Mouse (Mus musculus) midbrain, embryonic 10.5 days (tissue): ENCODE results near the gene Ccdc34. TPM values are rescaled to one million over a fixed set of nuclear protein-coding genes. Genes with fewer than 3 reads are reported as not detected.

Experiments
- DNase-seq: peaks from one replicate; pipeline ENCODE4 v3.0.0-alpha.2; 2017; ENCODE audit warnings: low spot score
- H3K27ac ChIP-seq: fragments of 300-500 bp; sonication (generic); replicated peaks from 2 replicates; pipeline ENCODE4 v1.5.1; 2016; ENCODE audit warnings: mild to moderate bottlenecking
- H3K27me3 ChIP-seq: fragments of 300-500 bp; sonication (generic); 2 replicates; pipeline ENCODE4 v1.6.1; 2016; ENCODE audit warnings: low read depth, mild to moderate bottlenecking; ENCODE audit not compliant: poor library complexity, severe bottlenecking
- H3K36me3 ChIP-seq: fragments of 300-500 bp; sonication (generic); 2 replicates; pipeline ENCODE4 v1.6.1; 2016; ENCODE audit warnings: mild to moderate bottlenecking, moderate library complexity
- H3K4me1 ChIP-seq: fragments of 300-500 bp; sonication (generic); 2 replicates; pipeline ENCODE4 v1.6.1; 2016
- H3K4me3 ChIP-seq: fragments of 300-500 bp; sonication (generic); 2 replicates; pipeline ENCODE4 v1.5.1; 2016; ENCODE audit warnings: mild to moderate bottlenecking, moderate library complexity
- H3K9me3 ChIP-seq: fragments of 300-500 bp; sonication (generic); replicated peaks from 2 replicates; pipeline ENCODE4 v1.6.1; 2016; ENCODE audit warnings: mild to moderate bottlenecking
- WGBS: fragments of 180-500 bp; shearing (Covaris S2); methylation state at CpG from one replicate; pipeline ENCODE4 v1.1.7; 2016; 5-methylcytosine and 5-hydroxymethylcytosine counted together
- polyA plus RNA-seq: library from polyadenylated mRNA; unstranded; fragments of >200 nt; fragmentation: Nextera tagmentation; extraction: Ambion mirVana; gene quantifications from 2 replicates; pipeline ENCODE4 v1.2.1, GENCODE M21; 2016

The Ccdc34 gene
- polyA plus RNA-seq, result 60.2 and 60.7 TPM in 2 replicates

DNA sequence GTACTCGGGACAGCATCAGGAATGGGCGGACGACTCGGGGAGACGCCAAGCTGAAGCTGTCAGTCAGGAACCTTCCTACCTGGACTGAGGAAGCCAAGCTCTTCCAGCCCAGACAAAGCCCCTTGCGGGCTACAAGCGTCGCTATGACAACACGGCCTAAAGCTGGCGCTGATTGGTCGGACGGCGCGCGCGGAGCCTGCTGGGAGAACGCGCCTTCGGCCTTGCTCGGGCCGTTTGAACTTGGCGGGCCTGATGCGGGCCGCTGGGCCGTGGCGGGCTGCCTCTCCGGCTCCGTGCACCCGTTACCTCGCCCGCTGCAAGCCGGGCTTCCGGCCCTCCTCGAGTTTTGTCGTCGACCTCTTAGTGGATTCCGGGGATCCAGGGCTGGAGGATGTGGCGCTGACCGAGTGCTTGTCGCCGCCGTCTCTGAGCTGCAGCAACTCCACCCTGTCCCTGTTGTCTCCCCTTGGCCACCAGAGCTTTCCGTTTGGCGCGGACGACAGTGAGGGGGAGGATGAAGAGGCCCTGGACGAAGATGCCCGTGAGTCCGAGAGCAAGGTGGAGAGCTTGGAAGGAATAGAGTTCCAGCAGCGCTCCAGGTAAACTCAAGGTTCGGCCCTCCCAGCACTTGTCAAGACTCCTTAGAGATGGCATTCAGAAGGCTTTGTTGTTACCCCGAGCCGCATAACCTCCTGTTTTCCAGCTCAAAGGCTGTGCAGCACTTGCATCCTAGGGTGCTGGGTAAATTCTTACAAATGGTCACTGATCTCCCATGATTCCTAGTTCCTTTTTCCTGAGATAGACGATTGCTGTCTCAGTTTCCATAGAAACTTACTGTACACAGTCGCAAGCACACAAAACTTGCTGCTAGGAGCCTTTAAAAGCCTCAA is at the start of gene Ccdc34:
Ccdc34 (plus strand) TSS at position 202 of the 890 bp plus-strand sequence.
- DNase-seq, result peak; percentile 94
- H3K27me3 ChIP-seq, result no peaks in the 10 kb centered on the region
- peaks cover 32% of the 10 kb centered on the region for H3K4me1 ChIP-seq
- H3K9me3 ChIP-seq, result no peaks in the 10 kb centered on the region
- H3K27ac ChIP-seq, result peak within 1 kb of the TSS; percentile 95
- peaks cover 36% of the 10 kb centered on the region for H3K36me3 ChIP-seq
- under 1% methylated on average over 55 of the region's 55 CpGs for WGBS
- H3K4me3 ChIP-seq, result peak within 1 kb of the TSS; percentile 84

DNA sequence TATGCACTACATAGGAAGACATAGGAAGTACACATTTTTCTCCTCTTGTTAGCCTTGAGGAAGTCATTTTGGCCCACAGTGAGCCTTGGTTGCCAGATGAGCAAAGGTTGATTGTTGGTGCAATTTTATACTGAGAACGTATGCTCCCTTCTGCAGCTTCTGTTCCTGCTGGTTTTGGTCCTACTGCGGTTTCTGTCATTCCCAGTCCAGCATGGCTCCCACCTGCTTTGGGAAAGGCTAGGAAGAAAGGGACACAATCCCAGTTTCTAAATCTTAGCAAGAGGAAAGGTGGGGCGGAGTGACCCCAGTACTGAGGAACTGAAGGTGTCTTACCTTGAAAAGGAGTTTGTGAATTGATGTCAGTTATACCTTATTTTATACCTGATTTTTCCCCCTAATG is 48.2 kb upstream of the Ccdc34 start:
- H3K4me3 ChIP-seq, result no peak overlapping the region
- H3K4me1 ChIP-seq, result peaks cover 12% of the 10 kb centered on the region; the same call in 1 of the 2 replicates
- no peaks in the 10 kb centered on the region for H3K27me3 ChIP-seq
- no peaks in the 10 kb centered on the region for H3K36me3 ChIP-seq
- H3K9me3 ChIP-seq, result no peaks in the 10 kb centered on the region
- WGBS, result 88% methylated on average over 3 of the region's 3 CpGs
- H3K27ac ChIP-seq, result no peak overlapping the region
- DNase-seq, result no peak

DNA sequence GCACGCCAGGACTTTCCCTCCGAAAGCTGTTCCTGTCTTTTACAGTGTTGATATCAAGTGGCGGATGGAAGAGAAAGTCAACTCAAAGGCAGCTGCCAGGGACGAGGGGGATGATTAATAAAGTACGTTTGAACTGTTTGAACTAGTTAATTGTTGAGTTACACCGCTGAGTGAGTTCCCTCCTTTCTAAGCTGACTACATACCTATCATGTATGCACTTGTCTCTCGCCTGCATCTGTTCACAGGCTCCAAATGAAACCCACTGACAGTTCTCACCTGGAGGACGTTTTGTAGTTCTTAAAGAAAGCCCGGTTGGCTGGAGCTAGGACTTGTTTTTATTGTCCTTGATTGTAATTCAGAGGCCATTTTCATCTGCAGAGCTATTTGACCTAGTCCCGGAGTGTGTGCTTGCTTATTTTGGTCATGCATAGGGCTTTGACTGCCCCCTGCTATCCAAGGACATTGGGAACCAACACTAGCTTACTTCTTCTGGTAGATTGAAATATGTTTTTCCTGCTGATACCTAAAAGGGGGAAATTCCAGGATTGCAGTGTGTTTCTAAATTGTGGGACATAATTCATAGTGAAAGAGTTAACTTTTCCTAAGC is 47.6 kb upstream of the Ccdc34 start:
- Histone ChIP-seq H3K4me1 (peaks cover 12% of the 10 kb centered on the region; the same call in 1 of the 2 replicates), H3K36me3 (no peaks in the 10 kb centered on the region; the same call in 1 of the 2 replicates), H3K4me3 (no peak overlapping the region), H3K27me3 (no peaks in the 10 kb centered on the region), H3K9me3 (no peaks in the 10 kb centered on the region), H3K27ac (no peak overlapping the region)
- 80% methylated on average over 10 of the region's 10 CpGs for WGBS
- no peak for DNase-seq

DNA sequence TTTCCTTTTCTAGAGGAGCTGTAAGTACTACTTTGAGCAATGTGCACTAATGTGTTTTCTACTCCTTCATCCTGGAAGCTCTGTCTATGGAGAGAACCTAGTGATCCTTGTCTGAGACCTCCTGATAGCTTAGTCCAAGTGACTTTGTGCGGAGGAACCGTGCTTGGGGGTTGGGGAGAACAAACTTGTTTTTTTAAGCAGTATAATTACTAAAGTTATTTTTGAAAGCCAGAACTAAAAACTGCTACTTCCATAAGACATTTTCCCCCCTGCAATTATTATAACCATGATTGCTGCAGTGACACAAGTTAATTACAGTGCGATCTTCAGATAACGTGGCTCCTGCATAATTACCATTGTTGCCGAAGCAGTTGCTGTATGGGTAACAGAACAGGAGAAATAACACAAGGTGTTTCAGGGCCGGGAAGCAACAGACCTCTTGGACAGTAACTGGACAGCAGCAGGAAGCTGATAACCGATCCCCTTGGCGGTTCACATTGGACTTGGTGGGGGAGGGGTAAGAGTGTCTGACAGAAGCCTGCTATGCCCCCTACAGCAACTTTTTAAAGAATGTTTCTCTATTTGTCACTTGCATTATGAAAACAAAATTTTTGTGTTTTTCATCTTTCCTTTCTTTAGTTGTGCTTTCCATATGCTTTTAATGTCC is 46.7 kb upstream of the Ccdc34 start:
- H3K4me3 ChIP-seq, result no peak overlapping the region
- peaks cover 8% of the 10 kb centered on the region for H3K36me3 ChIP-seq
- H3K27ac ChIP-seq, result no peak overlapping the region
- no peaks in the 10 kb centered on the region for H3K9me3 ChIP-seq
- DNase-seq, result no peak
- 80% methylated on average over 8 of the region's 8 CpGs for WGBS
- peaks cover 12% of the 10 kb centered on the region; the same call in 1 of the 2 replicates for H3K4me1 ChIP-seq
- no peaks in the 10 kb centered on the region for H3K27me3 ChIP-seq

DNA sequence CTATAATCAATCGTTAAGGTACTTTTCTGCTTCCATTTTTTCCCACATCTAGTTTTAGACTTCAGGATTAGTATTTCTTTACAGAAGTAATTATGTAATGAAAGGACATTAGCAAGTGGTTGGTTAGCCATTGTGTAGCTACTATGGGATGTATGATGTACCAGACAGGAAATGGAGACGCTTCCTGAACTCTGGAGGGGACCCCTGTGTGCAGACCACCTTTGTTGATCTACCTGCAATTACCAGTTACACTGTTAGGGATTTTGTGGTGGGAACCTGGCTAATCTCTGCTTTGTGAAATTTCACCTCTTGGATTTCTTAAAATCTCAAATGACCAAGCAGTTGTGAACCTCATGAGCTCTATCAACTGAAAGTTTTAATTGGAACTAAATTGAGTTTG is 45.3 kb upstream of the Ccdc34 start:
- H3K36me3 ChIP-seq, result peaks cover 14% of the 10 kb centered on the region
- no peak overlapping the region for H3K27ac ChIP-seq
- H3K9me3 ChIP-seq, result no peaks in the 10 kb centered on the region
- no peak overlapping the region for H3K4me3 ChIP-seq
- WGBS, result 89% methylated on average over 2 of the region's 2 CpGs
- H3K27me3 ChIP-seq, result no peaks in the 10 kb centered on the region
- H3K4me1 ChIP-seq, result peaks cover 12% of the 10 kb centered on the region; the same call in 1 of the 2 replicates
- DNase-seq, result no peak

DNA sequence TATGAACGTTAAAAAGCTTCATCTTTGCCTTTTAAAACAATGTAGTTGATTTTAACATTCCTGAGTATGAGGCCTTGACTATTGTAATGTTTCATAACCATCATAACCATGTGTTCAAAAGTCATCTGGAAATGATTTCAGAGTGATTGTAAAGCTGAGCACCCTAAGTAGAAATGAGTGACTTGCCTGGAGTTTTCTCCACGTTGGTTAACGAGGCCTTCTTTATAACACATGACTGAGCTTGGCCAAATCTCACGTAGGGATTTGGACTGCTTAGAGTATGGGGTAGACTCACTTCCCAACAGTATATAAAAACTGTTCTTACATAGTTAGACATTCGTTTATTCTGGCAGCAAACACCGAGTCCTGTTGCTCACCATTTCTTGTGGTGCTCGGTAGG is 44.7 kb upstream of the Ccdc34 start:
- H3K4me1 ChIP-seq, result peaks cover 12% of the 10 kb centered on the region; the same call in 1 of the 2 replicates
- no peaks in the 10 kb centered on the region for H3K27me3 ChIP-seq
- H3K9me3 ChIP-seq, result no peaks in the 10 kb centered on the region
- WGBS, result 84% methylated on average over 7 of the region's 7 CpGs
- H3K27ac ChIP-seq, result no peak overlapping the region
- peaks cover 14% of the 10 kb centered on the region for H3K36me3 ChIP-seq
- H3K4me3 ChIP-seq, result no peak overlapping the region
- no peak for DNase-seq

DNA sequence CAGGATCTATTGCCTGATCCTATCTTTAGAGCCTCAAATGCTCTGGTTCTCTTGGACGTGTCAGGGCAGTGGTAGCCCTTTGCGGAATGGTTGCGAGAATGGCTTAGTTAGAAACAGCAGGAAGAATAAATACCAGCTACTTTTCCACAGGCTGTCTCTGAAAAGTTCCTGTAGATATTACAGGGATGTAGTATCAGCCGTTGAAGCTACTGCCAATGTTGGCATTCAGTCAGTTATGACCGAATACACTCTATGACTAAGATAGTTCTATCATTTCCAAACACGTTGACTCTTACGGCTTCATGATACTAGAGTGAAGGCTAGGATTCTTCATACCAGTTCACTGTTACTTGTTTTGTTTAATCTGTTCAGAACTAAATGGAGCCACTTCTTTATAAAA is 42.8 kb upstream of the Ccdc34 start:
- no peak overlapping the region for H3K27ac ChIP-seq
- H3K4me1 ChIP-seq, result peaks cover 10% of the 10 kb centered on the region; the same call in 1 of the 2 replicates
- no peak overlapping the region for H3K4me3 ChIP-seq
- 96% methylated on average over 7 of the region's 7 CpGs for WGBS
- DNase-seq, result no peak
- no peaks in the 10 kb centered on the region for H3K27me3 ChIP-seq
- H3K36me3 ChIP-seq, result peaks cover 14% of the 10 kb centered on the region
- H3K9me3 ChIP-seq, result no peaks in the 10 kb centered on the region

DNA sequence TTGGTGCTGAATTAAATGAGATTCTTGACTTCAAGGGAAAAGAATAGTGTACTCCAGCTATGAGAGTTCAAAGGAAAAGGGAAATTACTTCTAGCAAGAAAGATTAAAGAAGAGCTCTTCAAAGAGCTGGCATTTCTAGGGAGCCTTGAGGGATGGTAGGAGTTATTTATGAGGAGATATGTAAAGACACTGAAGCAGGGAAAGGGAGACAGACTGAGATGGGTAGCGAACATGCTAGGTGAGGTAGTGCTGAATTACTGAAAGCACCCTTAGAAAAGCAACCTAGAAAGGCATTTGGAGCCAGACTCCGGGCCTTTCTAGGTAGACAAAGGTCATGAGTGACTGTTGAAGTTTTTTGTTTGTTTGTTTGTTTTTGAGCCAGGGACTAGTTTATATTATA is 41.4 kb upstream of the Ccdc34 start:
- Histone ChIP-seq H3K36me3 (peaks cover 14% of the 10 kb centered on the region), H3K27me3 (no peaks in the 10 kb centered on the region), H3K4me1 (no peaks in the 10 kb centered on the region), H3K27ac (no peak overlapping the region), H3K9me3 (no peaks in the 10 kb centered on the region), H3K4me3 (no peak overlapping the region)
- DNase-seq, result no peak
- WGBS, result 97% methylated on average over 2 of the region's 2 CpGs

DNA sequence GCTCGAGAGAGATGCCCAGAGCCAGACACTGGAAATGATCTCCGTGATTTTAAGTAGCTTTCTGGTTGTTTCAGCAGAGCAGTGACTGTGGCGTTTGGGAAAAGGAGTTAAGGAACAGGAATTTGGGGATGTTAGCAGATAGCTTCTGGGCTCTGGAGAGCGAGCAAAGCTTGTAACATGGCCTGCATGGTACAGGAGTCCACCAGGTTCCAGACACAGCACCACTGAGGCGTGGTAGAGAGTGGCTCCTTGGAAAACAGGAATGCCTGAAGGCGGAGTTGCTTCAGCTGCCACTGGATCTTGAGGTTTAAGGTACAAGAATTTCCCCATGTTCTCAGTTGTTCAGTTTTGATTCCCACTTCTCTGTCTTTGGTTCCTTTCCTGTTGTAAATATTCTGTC is 40.3 kb upstream of the Ccdc34 start:
- no peak overlapping the region for H3K4me3 ChIP-seq
- WGBS, result 86% methylated on average over 6 of the region's 6 CpGs
- no peaks in the 10 kb centered on the region for H3K27me3 ChIP-seq
- no peak for DNase-seq
- H3K4me1 ChIP-seq, result no peaks in the 10 kb centered on the region
- H3K9me3 ChIP-seq, result no peaks in the 10 kb centered on the region
- H3K36me3 ChIP-seq, result peaks cover 15% of the 10 kb centered on the region
- H3K27ac ChIP-seq, result no peak overlapping the region

DNA sequence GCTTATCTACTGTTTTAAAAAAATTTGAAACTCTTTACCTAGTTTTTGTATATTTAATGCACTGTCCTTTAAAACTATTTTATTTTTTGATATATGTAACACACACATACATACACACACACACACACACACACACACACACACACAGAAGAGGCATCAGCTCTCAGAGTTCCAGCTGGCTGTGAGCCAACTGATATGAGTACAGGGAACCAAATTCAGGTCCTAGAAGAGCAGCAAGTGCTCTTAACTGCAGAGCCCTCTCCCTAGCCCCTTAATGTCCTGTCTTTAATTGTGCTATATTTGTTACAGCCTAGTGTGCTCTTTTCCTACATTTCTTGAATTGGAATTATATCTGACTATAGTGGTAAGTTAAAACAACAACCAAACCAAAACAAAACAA is 38.4 kb upstream of the Ccdc34 start:
- peaks cover 17% of the 10 kb centered on the region for H3K36me3 ChIP-seq
- H3K27ac ChIP-seq, result no peak overlapping the region
- DNase-seq, result no peak
- no peaks in the 10 kb centered on the region for H3K4me1 ChIP-seq
- no peaks in the 10 kb centered on the region for H3K9me3 ChIP-seq
- no peak overlapping the region for H3K4me3 ChIP-seq
- no peaks in the 10 kb centered on the region for H3K27me3 ChIP-seq

DNA sequence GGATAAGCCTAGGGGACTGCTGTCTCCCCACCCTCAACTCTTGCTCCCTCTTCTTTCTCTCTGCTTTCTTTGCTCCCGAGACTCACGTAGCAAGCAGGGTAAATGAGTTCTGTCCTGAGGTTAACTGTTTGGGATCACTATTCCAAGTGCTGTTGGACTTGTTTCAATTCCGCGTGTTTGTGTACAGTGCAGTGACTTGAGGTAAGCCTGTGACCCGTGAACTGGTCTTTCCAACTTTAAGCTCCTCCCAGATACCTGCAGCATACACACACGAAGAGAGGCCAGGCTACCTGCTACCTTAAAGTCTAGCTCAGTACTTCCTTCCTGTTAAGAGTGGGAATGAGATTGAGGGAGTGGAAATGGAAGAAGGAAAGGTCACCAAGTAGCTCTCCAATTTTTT is 34.2 kb upstream of the Ccdc34 start:
- H3K27me3 ChIP-seq, result peaks cover 11% of the 10 kb centered on the region; the same call in 1 of the 2 replicates
- DNase-seq, result no peak
- 96% methylated on average over 6 of the region's 6 CpGs for WGBS
- peaks cover 40% of the 10 kb centered on the region for H3K4me1 ChIP-seq
- peaks cover 6% of the 10 kb centered on the region; the same call in 1 of the 2 replicates for H3K36me3 ChIP-seq
- H3K9me3 ChIP-seq, result no peaks in the 10 kb centered on the region
- H3K4me3 ChIP-seq, result no peak overlapping the region
- no peak overlapping the region for H3K27ac ChIP-seq

DNA sequence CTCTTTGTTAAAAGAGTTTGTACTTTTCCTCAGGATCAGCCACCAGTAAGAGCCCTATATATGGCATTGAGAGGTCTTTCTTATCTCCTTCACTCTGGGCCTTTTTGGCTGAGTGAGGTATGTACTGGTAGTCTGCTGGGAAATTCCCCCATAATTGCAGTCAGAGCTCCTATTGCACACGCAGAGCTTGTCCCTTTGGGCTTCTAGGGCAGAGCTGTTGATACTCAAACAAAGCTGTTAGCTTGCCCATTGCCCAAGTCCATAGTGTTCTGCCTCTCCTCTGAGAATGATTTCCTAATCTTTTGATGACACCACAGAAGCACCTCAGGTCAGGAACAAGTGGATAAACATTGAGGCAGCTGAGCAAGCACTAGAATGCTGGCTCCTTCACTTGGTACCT is 32.7 kb upstream of the Ccdc34 start:
- Histone ChIP-seq H3K4me1 (peaks cover 55% of the 10 kb centered on the region), H3K27ac (peak overlapping the region; percentile 63; the same call in 1 of the 2 replicates), H3K4me3 (no peak overlapping the region), H3K9me3 (no peaks in the 10 kb centered on the region), H3K36me3 (peaks cover 6% of the 10 kb centered on the region; the same call in 1 of the 2 replicates), H3K27me3 (peaks cover 11% of the 10 kb centered on the region; the same call in 1 of the 2 replicates)
- no peak for DNase-seq
- WGBS, result 70% methylated on average over 1 of the region's 1 CpGs
